Mouse (Mus musculus) gastrocnemius, postnatal 36 days (tissue): ENCODE measurements around the gene Bysl. TPM values are rescaled to one million over a fixed set of nuclear protein-coding genes. Genes with fewer than 3 reads are reported as not detected.
A peak's percentile ranks its signal among the peaks of the same experiment; 100 is the strongest.

ENCODE experiments used
- DNase-seq, 2 experiments: peaks; one replicate each; pipeline ENCODE4 v3.0.0; 2022
- intact Hi-C: fragments of 180-260 bp; cut with DNase I; formaldehyde crosslinking; loops from one replicate; pipeline ENCODE4 v1.15.1; 2025
- total RNA-seq, 2 experiments: library from RNA; stranded (reverse); gene quantifications; 2 replicates each; pipeline ENCODE4 v1.2.3; 2021

Gene Bysl
- total RNA-seq, 2 experiments from 2014 or later: 13.8 to 14.2 TPM

GRCm38 (mm10) chr17:47595248-47596161 lies 15.8 kb downstream of the Bysl start:
- DNase-seq: peak; percentile 41
- intact Hi-C loops: loop anchor here (5.0 kb wide), 1 partner anchor 83 kb away; no protein-coding TSS in a partner anchor

- DNase-seq: no peak
- intact Hi-C loops: loop anchor here (5.0 kb wide), 1 partner anchor 83 kb away; no protein-coding TSS in a partner anchor
Observed at GRCm38 (mm10) chr17:47594969-47595247, 16.4 kb downstream of the Bysl start.

GRCm38 (mm10) chr17:47594183-47594968 lies 16.9 kb downstream of the Bysl start:
- DNase-seq: peak in 1 of 2 experiments; percentile 35
- intact Hi-C loops: no loop called here

- DNase-seq: no peak
- intact Hi-C loops: no loop called here
Observed at GRCm38 (mm10) chr17:47593854-47594182, 17.5 kb downstream of the Bysl start.

- intact Hi-C loops: no loop called here
- peak; percentile 88 to 94 for DNase-seq
Observed at GRCm38 (mm10) chr17:47593215-47593853, 18.0 kb downstream of the Bysl start.

GRCm38 (mm10) chr17:47591073-47591472 lies 20.2 kb downstream of the Bysl start:
- no peak for DNase-seq
- intact Hi-C loops: no loop called here

GRCm38 (mm10) chr17:47588517-47588916 lies 22.8 kb downstream of the Bysl start:
- no peak for DNase-seq
- intact Hi-C loops: no loop called here

- no peak for DNase-seq
- intact Hi-C loops: no loop called here
Observed at GRCm38 (mm10) chr17:47580962-47581361, 30.3 kb downstream of the Bysl start.

- intact Hi-C loops: no loop called here
- no peak for DNase-seq
Observed at GRCm38 (mm10) chr17:47578655-47579054, 32.6 kb downstream of the Bysl start.

- no peak for DNase-seq
Observed at GRCm38 (mm10) chr17:47574830-47575229, 36.5 kb downstream of the Bysl start.

GRCm38 (mm10) chr17:47574028-47574427 lies 37.3 kb downstream of the Bysl start:
- DNase-seq: no peak
- intact Hi-C loops: no loop called here

More at GRCm38 (mm10) chr17:47574830-47575229, 36.5 kb downstream of the Bysl start:
- intact Hi-C loops: no loop called here

- intact Hi-C loops: no loop called here
- no peak for DNase-seq
Observed at GRCm38 (mm10) chr17:47572436-47572835, 38.9 kb downstream of the Bysl start.

- intact Hi-C loops: no loop called here
- DNase-seq: no peak
Observed at GRCm38 (mm10) chr17:47571621-47572020, 39.7 kb downstream of the Bysl start.

GRCm38 (mm10) chr17:47568951-47569527 lies 42.3 kb downstream of the Bysl start:
- intact Hi-C loops: no loop called here
- no peak for DNase-seq

- DNase-seq: no peak
- intact Hi-C loops: no loop called here
Observed at GRCm38 (mm10) chr17:47568389-47568788, 42.9 kb downstream of the Bysl start.

GRCm38 (mm10) chr17:47567271-47567670 lies 44.0 kb downstream of the Bysl start:
- DNase-seq: no peak
- intact Hi-C loops: no loop called here

- intact Hi-C loops: no loop called here
- DNase-seq: no peak
Observed at GRCm38 (mm10) chr17:47566133-47566532, 45.2 kb downstream of the Bysl start.

- intact Hi-C loops: no loop called here
- no peak for DNase-seq
Observed at GRCm38 (mm10) chr17:47564612-47565011, 46.7 kb downstream of the Bysl start.

GRCm38 (mm10) chr17:47562875-47563274 lies 48.4 kb downstream of the Bysl start:
- no peak for DNase-seq
- intact Hi-C loops: no loop called here

- intact Hi-C loops: no loop called here
- no peak for DNase-seq
Observed at GRCm38 (mm10) chr17:47559726-47560125, 51.6 kb downstream of the Bysl start.

GRCm38 (mm10) chr17:47557179-47557578 lies 54.1 kb downstream of the Bysl start:
- intact Hi-C loops: no loop called here
- no peak for DNase-seq
